Mouse (Mus musculus) G1E-ER4 (cell line): ENCODE measurements around the gene Cst12. TPM values are rescaled to one million over a fixed set of nuclear protein-coding genes. Genes with fewer than 3 reads are reported as not detected.
"Not testable (repeated sequence)": the region's sequence is repeated elsewhere in the genome, so short reads cannot be mapped to it uniquely, and the experiment has no call there.

Source experiments
- GATA1 ChIP-seq: IDR thresholded peaks from one replicate; pipeline ENCODE4 v1.8.0; 2012; ENCODE audit warnings: low read length, inconsistent platforms
- polyA plus RNA-seq: library from polyadenylated mRNA; stranded (reverse); fragments of >175 nt; gene quantifications from 2 replicates; pipeline ENCODE4 v1.2.3, GENCODE M21; 2012

Cst12 gene
- polyA plus RNA-seq, result not detected in 2 replicates

DNA sequence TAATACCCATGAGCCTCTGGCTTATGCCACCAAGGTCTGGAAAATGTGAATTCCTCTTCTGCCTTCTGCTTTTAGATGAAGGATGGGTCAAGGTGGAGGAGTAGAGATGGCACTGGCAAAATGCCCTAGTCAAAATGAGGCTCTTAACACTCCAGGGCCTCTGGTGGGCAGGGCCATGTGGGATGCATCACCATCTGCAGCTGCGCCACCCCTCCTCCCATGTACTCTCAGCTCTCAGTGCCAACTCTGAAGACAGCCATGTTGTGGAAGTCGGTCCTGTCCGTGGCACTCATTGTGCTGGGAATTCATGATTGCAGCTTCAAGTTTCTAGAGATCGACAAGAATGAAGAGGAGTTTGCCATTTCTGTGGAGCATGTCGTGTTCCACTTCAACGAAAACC, at the start of gene Cst12:
Cst12 (plus strand) TSS at position 220 of the 400 bp plus-strand sequence.
- TF ChIP-seq GATA1, result no peak

DNA sequence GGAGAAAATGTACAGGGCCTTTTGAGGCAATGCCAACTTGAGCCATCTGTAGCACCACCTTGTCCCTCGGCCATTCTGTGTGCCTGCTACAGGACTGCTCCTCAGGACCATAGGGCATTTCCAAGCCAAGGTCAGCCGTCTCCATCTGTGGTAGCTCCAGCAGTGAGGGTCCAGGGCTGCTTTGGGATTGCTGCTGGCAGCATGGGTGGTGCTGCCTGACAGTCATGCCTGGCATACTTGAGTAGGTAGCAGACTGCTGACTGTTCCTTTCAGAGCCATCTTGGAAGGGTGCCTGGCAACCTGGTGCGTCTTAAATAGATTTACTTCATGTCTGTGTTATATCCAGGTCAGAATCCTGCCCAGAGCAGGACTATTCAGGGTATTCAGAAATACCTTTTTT, 46.2 kb upstream of the Cst12 start:
- no peak for TF ChIP-seq GATA1

DNA sequence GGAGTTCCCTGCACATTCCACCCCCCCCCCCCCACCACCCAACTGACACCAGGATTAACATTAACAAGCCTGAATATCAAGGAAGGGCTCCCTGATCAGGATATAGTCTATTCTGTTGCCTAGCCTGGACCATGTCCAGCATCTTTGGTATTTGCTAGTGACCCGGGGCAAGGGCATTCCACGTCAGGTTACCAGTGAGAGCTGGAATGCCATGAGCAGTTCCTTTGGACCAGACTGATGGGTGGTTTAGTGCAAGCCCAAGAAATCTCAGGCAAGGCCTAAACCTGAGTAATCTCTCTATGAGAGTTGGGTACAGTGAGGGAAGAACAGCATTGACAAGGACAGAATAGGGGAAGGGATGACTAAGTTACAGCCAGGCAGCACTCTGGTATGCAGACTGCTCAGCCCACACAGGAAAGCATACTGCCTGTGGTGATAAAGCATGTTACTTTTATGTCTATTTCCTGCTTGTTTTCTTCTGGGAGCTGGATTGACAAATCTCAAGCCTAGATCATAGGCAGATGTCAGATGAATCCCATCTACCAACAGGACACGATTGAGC, 45.2 kb upstream of the Cst12 start:
- no peak for TF ChIP-seq GATA1

DNA sequence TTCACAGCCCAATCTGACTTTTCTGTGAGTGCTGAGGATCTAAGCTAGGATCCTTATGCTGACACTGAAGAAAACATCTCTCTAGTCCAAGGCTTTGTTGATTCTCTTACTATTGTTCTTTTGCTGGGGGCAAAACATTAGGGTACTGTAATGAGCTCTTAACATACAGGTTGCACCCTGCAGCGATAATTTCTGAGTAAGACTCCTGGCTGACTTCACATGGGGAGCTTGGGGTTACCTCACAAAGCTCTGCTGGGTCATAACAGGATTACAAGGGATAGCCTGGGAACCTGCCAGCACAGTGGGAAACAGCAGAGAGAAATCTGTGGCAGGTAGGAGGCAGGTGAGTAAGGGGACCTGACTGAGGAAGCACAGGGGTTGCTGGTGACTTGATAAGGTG, 39.1 kb upstream of the Cst12 start, which contains the start of gene Cstl1:
Cstl1 (plus strand) TSS at position 301 of the 400 bp plus-strand sequence.
- TF ChIP-seq GATA1, result no peak

GRCm38 (mm10) chr2:148751893-148752813, 37.0 kb upstream of the Cst12 start:
- no peak for TF ChIP-seq GATA1

DNA sequence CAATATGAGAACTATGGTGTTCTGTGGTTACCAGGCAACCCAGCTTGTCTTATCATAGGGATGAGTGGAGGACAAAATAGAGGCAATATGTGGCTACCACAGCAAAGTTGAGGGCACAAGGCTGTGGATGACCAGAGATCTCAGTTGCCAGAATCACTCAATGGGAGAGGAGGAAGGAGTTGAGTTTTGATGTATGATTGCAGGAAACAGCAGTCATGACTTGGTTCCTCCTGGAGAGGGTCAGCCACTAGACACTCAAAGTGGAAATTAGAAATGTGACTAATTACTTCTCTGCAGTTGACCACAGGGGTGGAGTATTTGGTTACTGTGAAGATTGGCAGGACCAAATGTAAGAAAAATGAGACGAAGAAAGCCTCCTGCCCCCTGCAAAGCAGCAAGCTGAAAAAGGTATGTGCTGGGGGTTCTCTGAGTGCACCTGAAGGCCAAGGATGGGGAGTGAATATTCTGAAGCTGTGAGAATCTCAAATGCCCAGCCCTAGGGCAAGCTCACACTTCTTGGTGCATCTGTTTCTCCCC, 34.8 kb upstream of the Cst12 start:
- no peak for TF ChIP-seq GATA1

- no peak for TF ChIP-seq GATA1
Observed at GRCm38 (mm10) chr2:148763648-148764388, 25.3 kb upstream of the Cst12 start.

DNA sequence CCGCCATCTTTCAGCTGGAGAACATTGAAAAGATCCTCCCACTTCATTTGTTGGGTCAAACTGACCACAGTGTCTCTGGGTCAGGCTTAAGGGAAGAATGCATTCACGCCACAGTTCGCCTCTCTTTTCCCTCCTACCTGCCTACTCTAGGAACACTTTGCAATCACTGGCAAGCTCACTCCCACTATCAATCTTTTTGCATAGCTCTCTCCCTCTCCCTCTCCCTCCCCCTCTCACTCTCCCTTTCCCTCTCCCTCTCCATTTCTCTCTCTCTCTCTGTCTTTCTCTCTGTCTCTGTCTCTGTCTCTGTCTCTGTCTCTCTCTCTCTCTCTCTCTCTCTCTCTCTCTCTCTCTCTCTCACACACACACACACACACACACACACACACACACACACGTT, 17.8 kb upstream of the Cst12 start, which contains the start of gene Cst11:
Cst11 (minus strand) TSS at position 101 of the 400 bp plus-strand sequence.
- TF ChIP-seq GATA1, result not testable (repeated sequence)

DNA sequence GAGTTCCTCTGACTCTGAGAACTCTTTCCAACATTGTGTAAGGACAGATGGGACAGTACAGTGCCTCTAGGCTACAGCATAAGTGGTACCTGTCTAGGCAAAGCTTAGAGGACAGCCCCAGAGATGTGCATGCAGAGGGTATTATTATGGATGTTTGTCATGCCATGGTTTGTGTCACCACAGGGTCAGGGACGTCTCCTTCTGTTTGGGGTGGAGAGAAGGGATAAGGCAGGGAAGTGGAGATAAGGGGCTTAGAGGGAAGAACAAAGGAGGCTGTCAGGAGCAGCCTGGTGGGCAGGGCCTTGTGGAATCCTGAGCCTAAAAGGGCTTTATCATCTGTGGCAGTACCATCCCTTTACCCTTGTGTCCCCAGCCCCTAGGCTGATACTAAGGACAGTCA, 7.5 kb upstream of the Cst12 start, which contains the start of gene 8030411F24Rik:
8030411F24Rik (plus strand) TSS at position 301 of the 400 bp plus-strand sequence.
- TF ChIP-seq GATA1, result no peak

GRCm38 (mm10) chr2:148798485-148798884, 9.3 kb downstream of the Cst12 start, which contains the start of gene Cst8:
TSS of gene Cst8 (plus strand) at chr2:148798785.
- TF ChIP-seq GATA1, result no peak

DNA sequence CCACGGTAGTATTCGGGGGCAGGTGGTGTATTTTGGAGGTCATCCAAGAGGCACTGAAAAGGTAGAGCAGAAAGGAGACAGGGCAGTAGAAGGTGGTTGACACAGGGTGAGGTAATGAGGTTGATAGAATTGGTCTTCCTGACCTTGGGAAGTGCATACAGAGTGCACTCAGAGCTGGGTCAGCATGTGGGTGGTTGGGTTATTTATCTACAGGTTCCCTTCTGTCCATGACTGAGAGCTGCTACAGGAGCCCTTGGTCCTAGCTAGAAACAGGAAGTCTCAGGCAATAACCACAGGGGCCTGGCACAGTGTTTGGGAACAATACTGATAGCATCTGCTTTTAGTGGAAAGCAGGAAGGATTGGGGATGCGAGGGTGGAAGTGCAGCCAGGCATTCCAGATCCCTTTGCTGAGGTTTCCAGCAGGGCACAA, 12.3 kb downstream of the Cst12 start:
- TF ChIP-seq GATA1, result no peak

GRCm38 (mm10) chr2:148806696-148807095, 17.5 kb downstream of the Cst12 start:
- TF ChIP-seq GATA1, result no peak

GRCm38 (mm10) chr2:148819909-148820308, 30.7 kb downstream of the Cst12 start, which contains the start of gene Cst13:
TSS of gene Cst13 (plus strand) at chr2:148820081.
- no peak for TF ChIP-seq GATA1

DNA sequence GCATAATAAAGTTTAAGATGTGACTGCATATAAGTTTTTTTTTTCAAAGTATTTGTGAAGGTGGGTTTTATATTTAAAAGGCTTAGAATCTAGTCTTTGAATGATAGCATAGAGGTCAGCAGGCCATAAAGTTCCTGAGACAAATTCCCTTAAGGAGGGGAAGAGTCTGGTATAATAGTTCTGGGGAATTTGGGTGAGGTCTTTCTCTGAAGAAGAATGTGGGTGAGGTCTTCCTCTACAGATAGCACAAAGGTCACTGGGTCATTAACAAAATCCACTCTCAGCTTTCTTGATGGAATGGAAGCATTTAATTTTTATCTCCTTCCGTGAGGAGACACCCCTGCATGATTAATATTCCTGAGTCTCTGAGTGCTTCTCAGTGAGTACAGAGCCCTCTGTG, 36.8 kb downstream of the Cst12 start:
- no peak for TF ChIP-seq GATA1

DNA sequence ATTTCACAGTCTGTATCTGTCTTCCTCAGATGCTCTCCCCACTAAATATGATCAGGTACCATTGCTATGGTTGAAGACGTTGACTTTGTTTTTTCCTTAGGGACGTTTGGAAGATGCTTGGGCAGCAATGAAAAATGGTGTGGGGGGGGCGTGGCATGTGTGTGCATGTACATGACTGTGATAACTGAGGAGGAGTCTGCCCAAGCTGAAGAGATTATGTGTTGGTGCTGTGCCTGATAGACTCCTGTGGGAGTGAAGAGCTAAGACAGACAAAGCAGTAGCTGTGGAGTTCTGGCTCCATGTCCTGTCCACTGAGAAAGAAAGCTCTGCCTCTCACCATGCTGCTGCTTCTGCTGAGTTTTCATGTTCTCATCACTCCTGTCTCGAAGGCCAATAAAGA, 45.8 kb downstream of the Cst12 start, which contains the start of gene Cst9:
Cst9 (plus strand) TSS at position 236 of the 400 bp plus-strand sequence.
- no peak for TF ChIP-seq GATA1
